Mouse (Mus musculus) heart, adult 2 months (tissue): ENCODE results near the gene Dnajc22.

Source experiments
- CTCF ChIP-seq: fragments of 200-600 bp; IDR thresholded peaks from 2 replicates; pipeline ENCODE4 v1.8.1; 2022; ENCODE audit warnings: antibody characterized with exemption, mild to moderate bottlenecking, moderate library complexity
- EP300 ChIP-seq: fragments of 200-500 bp; IDR thresholded peaks from 2 replicates; pipeline ENCODE4 v1.6.1; 2011; ENCODE audit warnings: low read depth, low read length, control low read depth; ENCODE audit not compliant: insufficient read depth

- TF ChIP-seq CTCF (peak; percentile 79), EP300 (no peak)
Measured at GRCm38 (mm10) chr15:99049473-99050253, 43.3 kb upstream of the Dnajc22 start.
